Mouse (Mus musculus): ENCODE results near the gene Pcyt2. TPM values are rescaled to one million over a fixed set of nuclear protein-coding genes. Genes with fewer than 3 reads are reported as not detected.

The Pcyt2 gene
- polyA plus RNA-seq, 1 experiment = 117 TPM

GRCm38 (mm10) chr11:120618619-120619535, 1.1 kb upstream of the Pcyt2 start:
- peaks cover 22% of the 10 kb centered on the region for H3K36me3 ChIP-seq (ENCODE audit: control insufficient read depth, insufficient read depth)
- H3K4me3 ChIP-seq = no peak overlapping the region
- H3ac ChIP-seq (ENCODE audit: control insufficient read depth, insufficient read length) = no peak overlapping the region
- H3K79me2 ChIP-seq (ENCODE audit: control insufficient read depth, insufficient read depth) = peaks cover 34% of the 10 kb centered on the region
- no peaks in the 10 kb centered on the region for H3K27me3 ChIP-seq (ENCODE audit: control insufficient read depth, insufficient read depth, insufficient read length)
- TF ChIP-seq REST (IDR thresholded peaks at IDR 0.05; ENCODE audit: insufficient read depth, insufficient read length) (no peak), MYOG (IDR thresholded peaks at IDR 0.05; ENCODE audit: control insufficient read depth in 1 of 3, insufficient read depth in 1 of 3, insufficient read length in 2 of 3, low read depth in 2 of 3) (no peak)
- H3K4me2 ChIP-seq (ENCODE audit: low read depth) = no peak overlapping the region

- peak overlapping the region; percentile 65 for H3K4me3 ChIP-seq
- H3ac ChIP-seq (ENCODE audit: control insufficient read depth, insufficient read length) = peak overlapping the region; percentile 13
- peak overlapping the region; percentile 82 for H3K4me2 ChIP-seq (ENCODE audit: low read depth)
- H3K79me2 ChIP-seq (ENCODE audit: control insufficient read depth, insufficient read depth) = peaks cover 34% of the 10 kb centered on the region
- peaks cover 26% of the 10 kb centered on the region for H3K36me3 ChIP-seq (ENCODE audit: control insufficient read depth, insufficient read depth)
- TF ChIP-seq E2F4 (IDR thresholded peaks at IDR 0.05; ENCODE audit: insufficient read depth) = no peak
- no peak for TF ChIP-seq CEBPB (IDR thresholded peaks at IDR 0.05; ENCODE audit: insufficient read depth, poor library complexity, severe bottlenecking)
- TF ChIP-seq MYOG (IDR thresholded peaks at IDR 0.05; ENCODE audit: control insufficient read depth in 1 of 3, insufficient read depth in 1 of 3, insufficient read length in 2 of 3, low read depth in 2 of 3) = no peak
- no peak for TF ChIP-seq TCF3 (IDR thresholded peaks at IDR 0.05; ENCODE audit: insufficient read length, low read depth)
- TF ChIP-seq TCF12 (IDR thresholded peaks at IDR 0.05; ENCODE audit: insufficient read depth, poor library complexity, severe bottlenecking) = no peak
- TF ChIP-seq POLR2AphosphoS2 (IDR thresholded peaks at IDR 0.05; ENCODE audit: insufficient read length, low read depth) = no peak
- TF ChIP-seq REST (IDR thresholded peaks at IDR 0.05; ENCODE audit: insufficient read depth, insufficient read length) = no peak
- no peak for TF ChIP-seq MAX (IDR thresholded peaks at IDR 0.05; ENCODE audit: low read depth)
- TF ChIP-seq POLR2A (IDR thresholded peaks at IDR 0.05; ENCODE audit: insufficient read length, low read depth) = no peak
- TF ChIP-seq USF1 (IDR thresholded peaks at IDR 0.05; ENCODE audit: low read depth) = no peak
- no peak for TF ChIP-seq MYOD1 (IDR thresholded peaks at IDR 0.05; ENCODE audit: control insufficient read depth in 1 of 3, insufficient read length in 2 of 3, low read depth in 2 of 3)
- no peak for TF ChIP-seq SRF (IDR thresholded peaks at IDR 0.05; ENCODE audit: control insufficient read depth, insufficient read length, low read depth)
- no peaks in the 10 kb centered on the region for H3K27me3 ChIP-seq (ENCODE audit: control insufficient read depth, insufficient read depth, insufficient read length)
These were observed 980 bp downstream of the Pcyt2 start for GRCm38 (mm10) chr11:120616617-120617294.

- Histone ChIP-seq H3K4me3 (peak overlapping the region; percentile 65), H3K4me2 (ENCODE audit: low read depth) (peak overlapping the region; percentile 82)
- TF ChIP-seq USF1 (IDR thresholded peaks at IDR 0.05; ENCODE audit: low read depth) = no peak
- TF ChIP-seq MYOG (IDR thresholded peaks at IDR 0.05; ENCODE audit: control insufficient read depth in 1 of 3, insufficient read depth in 1 of 3, insufficient read length in 2 of 3, low read depth in 2 of 3) = peak in 1 of 3 experiments; percentile 26
These were observed 2.0 kb downstream of the Pcyt2 start for GRCm38 (mm10) chr11:120615606-120616203.

GRCm38 (mm10) chr11:120615167-120615566, 2.6 kb downstream of the Pcyt2 start:
- H3ac ChIP-seq (ENCODE audit: control insufficient read depth, insufficient read length) = no peak overlapping the region
- H3K4me3 ChIP-seq = peak overlapping the region; percentile 65
- TF ChIP-seq E2F4 (IDR thresholded peaks at IDR 0.05; ENCODE audit: insufficient read depth) (no peak), MAX (IDR thresholded peaks at IDR 0.05; ENCODE audit: low read depth) (no peak), TCF3 (IDR thresholded peaks at IDR 0.05; ENCODE audit: insufficient read length, low read depth) (no peak), MYOD1 (IDR thresholded peaks at IDR 0.05; ENCODE audit: control insufficient read depth in 1 of 3, insufficient read length in 2 of 3, low read depth in 2 of 3) (no peak), MYOG (IDR thresholded peaks at IDR 0.05; ENCODE audit: control insufficient read depth in 1 of 3, insufficient read depth in 1 of 3, insufficient read length in 2 of 3, low read depth in 2 of 3) (no peak), POLR2A (IDR thresholded peaks at IDR 0.05; ENCODE audit: insufficient read length, low read depth) (no peak), REST (IDR thresholded peaks at IDR 0.05; ENCODE audit: insufficient read depth, insufficient read length) (no peak), SRF (IDR thresholded peaks at IDR 0.05; ENCODE audit: control insufficient read depth, insufficient read length, low read depth) (no peak), USF1 (IDR thresholded peaks at IDR 0.05; ENCODE audit: low read depth) (no peak), CEBPB (IDR thresholded peaks at IDR 0.05; ENCODE audit: insufficient read depth, poor library complexity, severe bottlenecking) (no peak), POLR2AphosphoS2 (IDR thresholded peaks at IDR 0.05; ENCODE audit: insufficient read length, low read depth) (no peak), TCF12 (IDR thresholded peaks at IDR 0.05; ENCODE audit: insufficient read depth, poor library complexity, severe bottlenecking) (no peak)
- H3K27me3 ChIP-seq (ENCODE audit: control insufficient read depth, insufficient read depth, insufficient read length) = no peaks in the 10 kb centered on the region
- H3K79me2 ChIP-seq (ENCODE audit: control insufficient read depth, insufficient read depth) = peaks cover 34% of the 10 kb centered on the region
- H3K4me2 ChIP-seq (ENCODE audit: low read depth) = peak overlapping the region; percentile 82
- H3K36me3 ChIP-seq (ENCODE audit: control insufficient read depth, insufficient read depth) = peaks cover 29% of the 10 kb centered on the region

More at GRCm38 (mm10) chr11:120615606-120616203, 2.0 kb downstream of the Pcyt2 start:
- H3ac ChIP-seq (ENCODE audit: control insufficient read depth, insufficient read length) = no peak overlapping the region
- H3K27me3 ChIP-seq (ENCODE audit: control insufficient read depth, insufficient read depth, insufficient read length) = no peaks in the 10 kb centered on the region
- peaks cover 34% of the 10 kb centered on the region for H3K79me2 ChIP-seq (ENCODE audit: control insufficient read depth, insufficient read depth)
- peaks cover 29% of the 10 kb centered on the region for H3K36me3 ChIP-seq (ENCODE audit: control insufficient read depth, insufficient read depth)
